Mouse (Mus musculus): Measurements from ENCODE around the gene Depdc7. TPM values are rescaled to one million over a fixed set of nuclear protein-coding genes. Genes with fewer than 3 reads are reported as not detected.

Depdc7 gene
- polyA plus RNA-seq, 1 experiment from 2014 or later: 3.9 TPM

DNA sequence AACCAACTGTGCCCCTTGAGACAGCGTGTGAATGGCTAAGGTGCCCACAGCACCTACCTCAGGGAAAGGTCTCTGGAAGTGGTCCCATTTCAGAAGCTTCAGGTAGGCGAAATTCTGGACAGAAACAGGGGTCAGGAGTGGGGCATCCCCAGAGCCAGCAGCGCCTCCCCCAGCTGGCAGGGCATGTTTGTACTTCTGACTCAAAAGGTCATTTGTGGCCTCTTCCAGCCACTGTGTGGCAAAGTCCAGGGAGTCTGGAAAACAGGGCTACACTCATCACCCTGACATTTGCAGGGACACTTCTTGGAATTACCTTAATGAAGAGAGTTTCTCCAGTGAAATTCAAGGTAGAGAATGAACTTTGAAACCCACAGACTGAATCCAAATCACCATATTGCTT lies 54.4 kb downstream of the Depdc7 start:
- Histone ChIP-seq H3K9ac (no peak overlapping the region), H3K9me3 (replicated peaks) (no peaks in the 10 kb centered on the region), H3K4me2 (no peak overlapping the region), H3K27me3 (replicated peaks) (no peaks in the 10 kb centered on the region), H3K4me3 (no peak overlapping the region), H3K36me3 (peaks cover 9% of the 10 kb centered on the region), H3K27ac (ENCODE audit: poor library complexity, severe bottlenecking) (no peak overlapping the region), H3K4me1 (replicated peaks) (peaks cover 13% of the 10 kb centered on the region)
- WGBS: 70% methylated on average over 3 of the region's 3 CpGs
- no peak for ATAC-seq (ENCODE audit: insufficient number of reproducible peaks, low FRiP score)

DNA sequence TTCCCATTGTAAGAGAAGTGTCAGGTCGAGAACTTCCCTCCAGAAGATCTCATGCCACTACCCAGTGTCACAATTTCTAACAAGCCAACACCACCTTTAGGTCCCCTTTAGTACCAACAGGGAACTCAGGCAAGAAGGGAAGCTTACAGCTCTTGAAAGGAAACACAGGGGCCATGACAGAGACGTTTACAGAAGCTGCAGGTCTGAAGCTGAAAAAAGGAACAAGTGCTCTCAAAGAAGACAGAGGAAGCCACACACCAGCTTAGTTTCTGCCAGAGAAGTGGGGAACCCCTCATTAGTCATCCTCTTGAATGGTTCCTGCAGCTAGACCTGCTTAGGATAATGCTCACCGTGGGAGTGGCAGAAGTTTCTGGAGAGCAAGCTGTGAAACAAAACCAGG lies 55.4 kb downstream of the Depdc7 start:
- H3K27me3 ChIP-seq (replicated peaks): no peaks in the 10 kb centered on the region
- peaks cover 11% of the 10 kb centered on the region for H3K36me3 ChIP-seq
- no peak for ATAC-seq (ENCODE audit: insufficient number of reproducible peaks, low FRiP score)
- H3K9ac ChIP-seq: no peak overlapping the region
- H3K4me1 ChIP-seq (replicated peaks): peaks cover 13% of the 10 kb centered on the region
- WGBS: 56% methylated on average over 3 of the region's 3 CpGs
- H3K4me3 ChIP-seq: no peak overlapping the region
- H3K9me3 ChIP-seq (replicated peaks): no peaks in the 10 kb centered on the region
- H3K27ac ChIP-seq (ENCODE audit: poor library complexity, severe bottlenecking): no peak overlapping the region
- no peak overlapping the region for H3K4me2 ChIP-seq

DNA sequence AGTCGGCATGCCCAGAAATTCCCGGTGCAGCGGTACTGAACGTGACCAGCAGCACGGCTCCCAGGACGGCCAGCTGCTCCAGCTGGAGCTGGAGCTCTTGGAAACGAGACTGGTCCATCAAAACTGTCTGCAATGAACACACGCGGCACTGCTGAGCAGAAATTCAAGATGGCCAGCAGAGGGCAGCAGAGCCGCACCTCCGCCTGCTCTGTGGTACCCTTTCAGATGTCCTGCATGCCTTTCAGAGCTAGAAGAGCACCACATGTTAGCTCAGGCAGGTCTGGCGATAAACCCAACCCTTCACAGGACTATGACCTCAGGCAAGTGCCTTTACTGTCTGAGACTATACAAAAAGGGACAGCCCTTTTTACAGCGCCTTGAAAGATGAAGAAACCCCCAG lies 57.3 kb downstream of the Depdc7 start:
- H3K4me2 ChIP-seq: peak overlapping the region; percentile 47
- WGBS: 8% methylated on average over 13 of the region's 13 CpGs
- H3K4me3 ChIP-seq: peak overlapping the region; percentile 15; the same call in 1 of the 2 replicates
- H3K4me1 ChIP-seq (replicated peaks): 0 out of 2 replicates have a peak, but pooled peaks cover 3% of the 10 kb centered on the region
- no peaks in the 10 kb centered on the region for H3K27me3 ChIP-seq (replicated peaks)
- peaks cover 22% of the 10 kb centered on the region for H3K36me3 ChIP-seq
- peak; percentile 83 for ATAC-seq (ENCODE audit: insufficient number of reproducible peaks, low FRiP score)
- H3K9ac ChIP-seq: no peak overlapping the region; the same call in 1 of the 2 replicates
- H3K9me3 ChIP-seq (replicated peaks): no peaks in the 10 kb centered on the region
- H3K27ac ChIP-seq (ENCODE audit: poor library complexity, severe bottlenecking): no peak overlapping the region

DNA sequence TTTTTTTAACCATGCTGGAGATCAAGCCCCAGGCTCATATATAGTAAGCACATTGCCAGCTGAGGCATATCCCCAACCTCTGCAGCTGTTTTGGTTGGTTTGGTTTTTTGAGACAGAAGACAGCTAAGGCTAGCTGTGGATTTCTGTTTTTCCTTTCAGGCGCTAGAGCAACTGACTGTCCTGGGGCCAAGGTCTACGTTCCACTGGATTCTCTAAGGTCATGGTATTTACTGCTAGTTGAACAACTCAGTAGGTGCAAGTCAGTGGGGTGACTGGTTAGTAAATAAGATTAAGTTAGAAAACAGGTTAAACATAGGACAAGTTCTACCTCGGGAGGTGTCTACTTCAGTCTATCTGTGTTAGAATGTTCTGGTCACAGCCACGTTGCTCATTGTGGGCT lies 57.9 kb downstream of the Depdc7 start:
- no peak for ATAC-seq (ENCODE audit: insufficient number of reproducible peaks, low FRiP score)
- H3K36me3 ChIP-seq: peaks cover 22% of the 10 kb centered on the region
- no peaks in the 10 kb centered on the region for H3K27me3 ChIP-seq (replicated peaks)
- no peak overlapping the region for H3K27ac ChIP-seq (ENCODE audit: poor library complexity, severe bottlenecking)
- no peak overlapping the region for H3K4me3 ChIP-seq
- 0 out of 2 replicates have a peak, but pooled peaks cover 3% of the 10 kb centered on the region for H3K4me1 ChIP-seq (replicated peaks)
- no peaks in the 10 kb centered on the region for H3K9me3 ChIP-seq (replicated peaks)
- H3K9ac ChIP-seq: no peak overlapping the region; the same call in 1 of the 2 replicates
- H3K4me2 ChIP-seq: no peak overlapping the region; the same call in 1 of the 2 replicates
- WGBS: 82% methylated on average over 4 of the region's 4 CpGs

DNA sequence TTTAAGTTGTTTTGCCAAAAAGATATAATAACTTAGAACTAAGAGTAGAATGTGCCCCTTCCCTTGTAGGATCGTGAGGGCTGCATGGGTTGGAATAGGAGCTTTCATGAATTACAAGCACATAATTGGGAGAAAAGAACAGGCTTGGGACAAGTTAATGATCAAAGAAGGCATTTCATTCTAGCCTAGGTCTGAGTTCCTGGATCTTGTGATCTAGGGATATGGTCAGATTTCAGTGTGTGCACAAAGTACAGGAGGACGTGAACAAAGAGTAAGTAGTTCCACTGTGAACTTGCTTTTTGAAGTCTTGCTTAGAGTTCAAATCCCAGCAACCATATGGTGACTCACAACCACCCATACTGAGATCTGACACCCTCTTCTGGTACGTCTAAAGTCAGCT lies 65.4 kb downstream of the Depdc7 start:
- Histone ChIP-seq H3K27ac (ENCODE audit: poor library complexity, severe bottlenecking) (no peak overlapping the region), H3K9me3 (replicated peaks) (no peaks in the 10 kb centered on the region), H3K36me3 (peaks cover 14% of the 10 kb centered on the region), H3K4me3 (no peak overlapping the region), H3K9ac (no peak overlapping the region), H3K4me1 (replicated peaks) (peaks cover 7% of the 10 kb centered on the region; the same call in 1 of the 2 replicates), H3K4me2 (no peak overlapping the region), H3K27me3 (replicated peaks) (no peaks in the 10 kb centered on the region)
- 81% methylated on average over 3 of the region's 3 CpGs for WGBS
- no peak for ATAC-seq (ENCODE audit: insufficient number of reproducible peaks, low FRiP score)

Other genes starting within 250 kb of the Depdc7 start
- gene Hipk3, start 248.4 kb downstream of the Depdc7 start, polyA plus RNA-seq (2016; fragmentation: Nextera tagmentation; extraction: Ambion mirVana): 71.4 and 78.0 TPM in 2 replicates
- 68.6 and 72.8 TPM in 2 replicates for gene Cstf3, start 152.4 kb downstream of the Depdc7 start, polyA plus RNA-seq (2016; fragmentation: Nextera tagmentation; extraction: Ambion mirVana)
- gene Tcp11l1, start 30.7 kb downstream of the Depdc7 start, polyA plus RNA-seq (2016; fragmentation: Nextera tagmentation; extraction: Ambion mirVana): 34.5 and 34.6 TPM in 2 replicates
- gene Pin1rt1, start 26.5 kb downstream of the Depdc7 start, polyA plus RNA-seq (2016; fragmentation: Nextera tagmentation; extraction: Ambion mirVana): not detected in 2 replicates
- 9.6 TPM in 2 replicates for gene Qser1, start 73.9 kb upstream of the Depdc7 start, polyA plus RNA-seq (2016; fragmentation: Nextera tagmentation; extraction: Ambion mirVana)
- gene Prrg4, start 107.0 kb upstream of the Depdc7 start, polyA plus RNA-seq (2016; fragmentation: Nextera tagmentation; extraction: Ambion mirVana): 1.1 TPM in 2 replicates
- gene Ccdc73, start 124.9 kb upstream of the Depdc7 start, polyA plus RNA-seq (2016; fragmentation: Nextera tagmentation; extraction: Ambion mirVana): 7.2 and 9.7 TPM in 2 replicates